27 mouse cellular contexts compared by ENCODE assay signal in the genomic region with DNA sequence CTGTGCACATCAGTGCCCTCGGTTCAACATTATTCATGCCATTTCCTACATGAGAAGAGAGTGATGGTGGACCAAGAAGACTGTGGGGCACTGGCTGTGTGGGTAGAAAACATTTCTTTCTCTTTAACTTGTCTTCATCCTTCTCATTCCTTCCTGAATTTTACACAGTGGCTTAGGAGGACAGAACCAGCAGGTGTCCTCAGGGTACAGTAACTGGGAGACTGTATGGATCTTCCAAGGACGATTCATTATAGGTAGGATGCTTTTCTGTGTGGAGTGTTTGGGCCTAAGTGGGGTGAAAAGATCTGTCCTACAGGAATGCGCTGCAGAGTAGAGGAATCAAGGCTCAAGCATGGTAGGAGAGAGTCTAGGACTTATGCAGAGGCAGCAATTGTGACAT.
DNase-seq lines count a peak whose midpoint lies in the region; ATAC-seq and TF ChIP-seq lines count a peak whose summit lies in the region.
"Had no signal": no experiment of that assay in that cellular context is flagged by ENCODE, and none has a peak within 500 bp of the region (broad histone marks: within the 10 kb centered on the region; RNA-seq: fewer than 3 reads in every experiment).

No protein-coding gene starts in this region.

- no peaks in the 10 kb centered on the region for H3K36me3 ChIP-seq in heart, adult 2 months (ENCODE audit: control insufficient read depth, insufficient read depth, low read length)
- no peaks in the 10 kb centered on the region for H3K36me3 ChIP-seq in hindbrain, embryonic 12.5 days
- H3K36me3 ChIP-seq: embryonic facial prominence, embryonic 12.5 days; embryonic facial prominence, embryonic 15.5 days; forebrain, embryonic 12.5 days; forebrain, embryonic 15.5 days; heart, embryonic 12.5 days; heart, embryonic 15.5 days; hindbrain, embryonic 13.5 days had no signal

- H3K27me3 ChIP-seq in heart, adult 2 months (ENCODE audit: control insufficient read depth, insufficient read depth, low read length) = no peaks in the 10 kb centered on the region
- no peaks in the 10 kb centered on the region for H3K27me3 ChIP-seq in hindbrain, embryonic 12.5 days
- H3K27me3 ChIP-seq: embryonic facial prominence, embryonic 12.5 days; embryonic facial prominence, embryonic 15.5 days; forebrain, embryonic 12.5 days; forebrain, embryonic 15.5 days; heart, embryonic 12.5 days; heart, embryonic 15.5 days; hindbrain, embryonic 13.5 days had no signal

- TF ChIP-seq CTCF in heart, adult 2 months (IDR thresholded peaks at IDR 0.05) = peak; percentile 17; the same call in 1 of the 2 replicates
- TF ChIP-seq CTCF in left cerebral cortex, adult 2 months (IDR thresholded peaks at IDR 0.05) = peak; percentile 5

- intact Hi-C loops in heart, adult 2 months (cut with DNase I) = no loop called here
- intact Hi-C loops in left cerebral cortex, adult 2 months (cut with DNase I) = no loop called here
- intact Hi-C loops in left cerebral cortex, postnatal 14 days (cut with DNase I) = no loop called here

- H3K4me1 ChIP-seq in heart, adult 2 months (ENCODE audit: control insufficient read depth, insufficient read depth, low read length) = no peaks in the 10 kb centered on the region
- H3K4me1 ChIP-seq in hindbrain, embryonic 12.5 days = no peaks in the 10 kb centered on the region
- H3K4me1 ChIP-seq: embryonic facial prominence, embryonic 12.5 days; forebrain, embryonic 12.5 days; forebrain, embryonic 15.5 days; heart, embryonic 12.5 days; hindbrain, embryonic 13.5 days had no signal

- H3K4me2 ChIP-seq in hindbrain, embryonic 12.5 days (replicated peaks) = no peak overlapping the region
- H3K4me2 ChIP-seq: embryonic facial prominence, embryonic 12.5 days; embryonic facial prominence, embryonic 15.5 days; forebrain, embryonic 12.5 days; forebrain, embryonic 15.5 days; heart, embryonic 12.5 days; heart, embryonic 15.5 days; hindbrain, embryonic 13.5 days had no signal

- no peak overlapping the region for H3K9ac ChIP-seq in heart, adult 2 months (ENCODE audit: low read depth, low read length)
- H3K9ac ChIP-seq in hindbrain, embryonic 12.5 days = no peak overlapping the region
- H3K9ac ChIP-seq: embryonic facial prominence, embryonic 12.5 days; embryonic facial prominence, embryonic 15.5 days; forebrain, embryonic 12.5 days; forebrain, embryonic 15.5 days; heart, embryonic 12.5 days; heart, embryonic 15.5 days; hindbrain, embryonic 13.5 days had no signal

- no peaks in the 10 kb centered on the region for H3K9me3 ChIP-seq in hindbrain, embryonic 12.5 days (replicated peaks)
- H3K9me3 ChIP-seq: embryonic facial prominence, embryonic 12.5 days; embryonic facial prominence, embryonic 15.5 days; forebrain, embryonic 12.5 days; forebrain, embryonic 15.5 days; heart, embryonic 12.5 days; heart, embryonic 15.5 days; hindbrain, embryonic 13.5 days had no signal

- TF ChIP-seq POLR2A in heart, adult 2 months (IDR thresholded peaks at IDR 0.05; ENCODE audit: insufficient read depth, low read depth, low read length) = no peak

- DNase-seq in heart, adult 2 months = no peak
- DNase-seq in heart, adult 9 months (ENCODE audit: low spot score in 2 of 2) = no peak
- no peak for DNase-seq in left cerebral cortex, adult 2 months (ENCODE audit: extremely low spot score in 1 of 2, low spot score in 2 of 2)
- no peak for DNase-seq in left cerebral cortex, postnatal 14 days (ENCODE audit: low spot score in 2 of 2)
- DNase-seq in NIH3T3 (ENCODE audit: low read depth) = peak; percentile 39
- peak; percentile 3 for DNase-seq in brain, adult 2 months (ENCODE audit: low read depth, low spot score)
- DNase-seq in spleen, adult 18-20 months = no peak
- DNase-seq: adrenal gland, adult 8-10 months; adrenal gland, postnatal 25 days; cerebellum, adult 18-20 months; cerebellum, adult 9-10 months; cerebellum, postnatal 14 days; gastrocnemius, postnatal 36 days; heart, postnatal 14 days; kidney, adult 11 months had no signal

- no peak overlapping the region for H3K4me3 ChIP-seq in heart, adult 2 months
- no peak overlapping the region for H3K4me3 ChIP-seq in left cerebral cortex, adult 2 months
- no peak overlapping the region for H3K4me3 ChIP-seq in hindbrain, embryonic 12.5 days
- H3K4me3 ChIP-seq: embryonic facial prominence, embryonic 12.5 days; embryonic facial prominence, embryonic 15.5 days; forebrain, embryonic 12.5 days; forebrain, embryonic 15.5 days; heart, embryonic 12.5 days; heart, embryonic 15.5 days; hindbrain, embryonic 13.5 days had no signal

- no peak for TF ChIP-seq EP300 in heart, adult 2 months (IDR thresholded peaks at IDR 0.05; ENCODE audit: insufficient read depth, low read depth, low read length)

- no peaks in the 10 kb centered on the region for H3K79me2 ChIP-seq in heart, adult 2 months (replicated peaks; ENCODE audit: control insufficient read depth, insufficient read depth, low read length)

- no peak overlapping the region for H3K27ac ChIP-seq in heart, adult 2 months
- H3K27ac ChIP-seq in left cerebral cortex, adult 2 months = no peak overlapping the region
- no peak overlapping the region for H3K27ac ChIP-seq in hindbrain, embryonic 12.5 days
- H3K27ac ChIP-seq: embryonic facial prominence, embryonic 12.5 days; embryonic facial prominence, embryonic 15.5 days; forebrain, embryonic 12.5 days; forebrain, embryonic 15.5 days; heart, embryonic 15.5 days; hindbrain, embryonic 13.5 days; hindbrain, postnatal 0 days had no signal

- 71% methylated on average over 3 of the region's 3 CpGs for WGBS in heart, adult 2 months
- 86% methylated on average over 3 of the region's 3 CpGs for WGBS in hindbrain, embryonic 12.5 days

- no peak for ATAC-seq in hindbrain, embryonic 12.5 days (ENCODE audit: low FRiP score)
- ATAC-seq: activated CD4-positive, CD25-positive, alpha-beta regulatory T cell, adult 4 months; CD4-positive, CD25-positive, alpha-beta regulatory T cell, adult 4 months; forebrain, embryonic 15.5 days; hindbrain, postnatal 0 days; inflammation-experienced regulatory T-cells, adult 6 months had no signal

Comparison
In these comparisons a context has a peak if more than half of its experiments do, and no peak if none do; other contexts are left out.
1. DNase-seq: peak in NIH3T3 (single experiment) and brain, adult 2 months (single experiment); none in heart, adult 2 months (0 of 2), heart, adult 9 months (0 of 2), left cerebral cortex, adult 2 months (0 of 2), left cerebral cortex, postnatal 14 days (0 of 2) and spleen, adult 18-20 months (0 of 2).